ENCODE assay signal across 20 mouse cellular contexts in the genomic region with DNA sequence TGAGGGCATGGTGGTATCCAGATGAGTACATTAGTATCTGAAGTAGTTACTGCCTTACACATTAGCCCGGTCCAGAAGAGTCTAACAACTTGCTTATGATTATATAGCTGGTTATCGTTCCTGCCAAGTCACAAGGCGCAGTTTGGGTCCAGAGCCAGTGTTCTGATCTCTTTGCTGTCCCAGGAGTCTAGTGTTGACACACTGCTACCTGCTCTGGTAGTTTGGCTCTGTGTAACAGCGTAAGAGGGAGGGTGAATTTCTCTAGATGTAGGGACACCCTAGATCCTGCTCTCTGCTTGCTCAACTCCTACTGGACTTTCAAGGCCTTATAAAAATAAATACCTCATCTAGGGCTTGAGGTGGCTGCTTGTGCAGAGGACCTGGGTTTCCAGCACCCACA.
DNase-seq lines count a peak whose midpoint lies in the region; ATAC-seq and TF ChIP-seq lines count a peak whose summit lies in the region.
"Had no signal": no experiment of that assay in that cellular context is flagged by ENCODE, and none has a peak within 500 bp of the region (broad histone marks: within the 10 kb centered on the region; RNA-seq: fewer than 3 reads in every experiment).

No protein-coding gene starts in this region.

- no peak for TF ChIP-seq CTCF in liver, adult 2 months (IDR thresholded peaks at IDR 0.05; ENCODE audit: low read depth, low read length)
- TF ChIP-seq CTCF in hindbrain, postnatal 0 days (IDR thresholded peaks at IDR 0.05; ENCODE audit: low read depth) = no peak

- WGBS in liver, adult 2 months = 33% methylated on average over 4 of the region's 4 CpGs
- 72% methylated on average over 4 of the region's 4 CpGs for WGBS in liver, embryonic 12.5 days (ENCODE audit: insufficient replicate concordance)
- WGBS in hindbrain, postnatal 0 days = 77% methylated on average over 4 of the region's 4 CpGs

- H3K27me3 ChIP-seq in liver, adult 2 months (ENCODE audit: control insufficient read depth, insufficient read depth, low read length) = no peaks in the 10 kb centered on the region
- H3K27me3 ChIP-seq in liver, embryonic 12.5 days (replicated peaks) = no peaks in the 10 kb centered on the region; the same call in 1 of the 2 replicates
- H3K27me3 ChIP-seq in hindbrain, postnatal 0 days (ENCODE audit: insufficient read depth, low read length) = no peaks in the 10 kb centered on the region
- H3K27me3 ChIP-seq: forebrain, embryonic 15.5 days; hindbrain, embryonic 15.5 days had no signal

- ATAC-seq in liver, embryonic 12.5 days = no peak
- no peak for ATAC-seq in hindbrain, postnatal 0 days
- ATAC-seq: CD4-positive, CD25-positive, alpha-beta regulatory T cell, adult 4 months; forebrain, embryonic 15.5 days had no signal

- no peak overlapping the region for H3K9ac ChIP-seq in liver, adult 2 months (ENCODE audit: low read depth, low read length)
- H3K9ac ChIP-seq in liver, embryonic 12.5 days = no peak overlapping the region
- no peak overlapping the region for H3K9ac ChIP-seq in hindbrain, postnatal 0 days (replicated peaks; ENCODE audit: low read length)
- H3K9ac ChIP-seq: forebrain, embryonic 15.5 days; hindbrain, embryonic 15.5 days; liver, embryonic 14.5 days had no signal

- H3K4me2 ChIP-seq in liver, embryonic 12.5 days = no peak overlapping the region
- no peak overlapping the region for H3K4me2 ChIP-seq in hindbrain, postnatal 0 days (ENCODE audit: low read depth, low read length)
- H3K4me2 ChIP-seq: forebrain, embryonic 15.5 days; hindbrain, embryonic 15.5 days had no signal

- no peak overlapping the region for H3K4me3 ChIP-seq in liver, adult 2 months (ENCODE audit: insufficient read depth, low read depth, low read length)
- H3K4me3 ChIP-seq in liver, embryonic 12.5 days = no peak overlapping the region
- H3K4me3 ChIP-seq in hindbrain, postnatal 0 days (ENCODE audit: low read length) = no peak overlapping the region
- H3K4me3 ChIP-seq: erythroblast, embryonic 14.5 days; forebrain, embryonic 15.5 days; hindbrain, embryonic 15.5 days had no signal

- H3K36me3 ChIP-seq in liver, adult 2 months (ENCODE audit: control insufficient read depth, insufficient read depth, low read length) = no peaks in the 10 kb centered on the region
- no peaks in the 10 kb centered on the region for H3K36me3 ChIP-seq in liver, embryonic 12.5 days
- H3K36me3 ChIP-seq in hindbrain, postnatal 0 days (ENCODE audit: insufficient read depth, low read length) = no peaks in the 10 kb centered on the region
- H3K36me3 ChIP-seq: forebrain, embryonic 15.5 days; G1E; hindbrain, embryonic 15.5 days had no signal

- no peaks in the 10 kb centered on the region for H3K4me1 ChIP-seq in liver, adult 2 months (ENCODE audit: control insufficient read depth, insufficient read depth, low read length)
- H3K4me1 ChIP-seq in liver, embryonic 12.5 days = no peaks in the 10 kb centered on the region
- H3K4me1 ChIP-seq in hindbrain, postnatal 0 days (ENCODE audit: insufficient read depth, low read length) = peaks cover 17% of the 10 kb centered on the region; the same call in 1 of the 2 replicates

- peak; percentile 26 for DNase-seq in adrenal gland, adult 2 months
- DNase-seq in adrenal gland, adult (ENCODE audit: inconsistent age in 2 of 2, low spot score in 1 of 2) = no peak
- peak; percentile 48 for DNase-seq in heart, adult 8-10 months (ENCODE audit: low spot score)
- DNase-seq in heart, postnatal 4 days = no peak
- DNase-seq in liver, adult 2 months (ENCODE audit: extremely low read depth, low read depth, low spot score) = peak; percentile 67
- peak; percentile 65 for DNase-seq in lung, postnatal 25 days (ENCODE audit: low spot score)
- DNase-seq in hindbrain, postnatal 0 days (ENCODE audit: low spot score) = no peak
- DNase-seq: cerebellum, adult 11-12 months; layer of hippocampus, adult 9-11 months; midbrain, embryonic 14.5 days; retina, postnatal 1 day; thymus, adult 18-20 months had no signal

- no peaks in the 10 kb centered on the region for H3K9me3 ChIP-seq in liver, embryonic 12.5 days (replicated peaks)
- H3K9me3 ChIP-seq in hindbrain, postnatal 0 days (ENCODE audit: low read length) = no peaks in the 10 kb centered on the region
- H3K9me3 ChIP-seq: forebrain, embryonic 15.5 days; hindbrain, embryonic 15.5 days had no signal

- TF ChIP-seq POLR2A in liver, adult 2 months (IDR thresholded peaks at IDR 0.05; ENCODE audit: extremely low read depth, insufficient read depth, low read length) = no peak

- H3K27ac ChIP-seq in liver, adult 2 months (replicated peaks; ENCODE audit: insufficient read depth, low read depth, low read length) = no peak overlapping the region
- no peak overlapping the region for H3K27ac ChIP-seq in liver, embryonic 12.5 days
- H3K27ac ChIP-seq in hindbrain, postnatal 0 days = no peak overlapping the region
- H3K27ac ChIP-seq: forebrain, embryonic 15.5 days; hindbrain, embryonic 15.5 days; kidney, postnatal 0 days; liver, embryonic 14.5 days had no signal

- H3K79me2 ChIP-seq in liver, adult 2 months (ENCODE audit: control insufficient read depth, insufficient read depth, low read length) = peaks cover 4% of the 10 kb centered on the region

Comparison
In these comparisons a context has a peak if more than half of its experiments do, and no peak if none do; other contexts are left out.
1. DNase-seq: peak in adrenal gland, adult 2 months (single experiment), heart, adult 8-10 months (single experiment), liver, adult 2 months (single experiment) and lung, postnatal 25 days (single experiment); none in adrenal gland, adult (0 of 2), heart, postnatal 4 days (single experiment) and hindbrain, postnatal 0 days (single experiment).